Comparison of ENCODE assay signal across 19 mouse cellular contexts in genomic region chr12:106059873-106060573, GRCm38 (mm10). TPM values are rescaled to one million over a fixed set of nuclear protein-coding genes. Genes with fewer than 3 reads are reported as not detected.
A peak's percentile ranks its signal among the peaks of the same experiment; 100 is the strongest.
DNase-seq lines count a peak whose midpoint lies in the region; ATAC-seq lines count a peak whose summit lies in the region.
"Had no signal": no experiment of that assay in that cellular context is flagged by ENCODE, and none has a peak within 500 bp of the region (broad histone marks: within the 10 kb centered on the region; RNA-seq: fewer than 3 reads in every experiment).

No protein-coding gene starts in this region.

- no peak overlapping the region for H3K4me2 ChIP-seq in forebrain, embryonic 14.5 days (ENCODE audit: low read length)
- H3K4me2 ChIP-seq in forebrain, embryonic 13.5 days: no peak overlapping the region
- H3K4me2 ChIP-seq in intestine, embryonic 14.5 days (ENCODE audit: low read length): no peak overlapping the region
- no peak overlapping the region for H3K4me2 ChIP-seq in intestine, embryonic 16.5 days (ENCODE audit: low read depth, low read length)
- no peak overlapping the region for H3K4me2 ChIP-seq in midbrain, embryonic 16.5 days (ENCODE audit: low read length)
- no peak overlapping the region for H3K4me2 ChIP-seq in midbrain, embryonic 14.5 days (ENCODE audit: low read length)
- H3K4me2 ChIP-seq: heart, embryonic 13.5 days had no signal

- H3K27me3 ChIP-seq in forebrain, embryonic 14.5 days (replicated peaks; ENCODE audit: control insufficient read depth, insufficient read depth, low read length): no peaks in the 10 kb centered on the region
- H3K27me3 ChIP-seq in forebrain, embryonic 13.5 days: no peaks in the 10 kb centered on the region
- H3K27me3 ChIP-seq in intestine, embryonic 14.5 days (replicated peaks; ENCODE audit: control insufficient read depth, insufficient read depth, low read length): no peaks in the 10 kb centered on the region
- H3K27me3 ChIP-seq in intestine, embryonic 16.5 days (replicated peaks; ENCODE audit: control insufficient read depth, insufficient read depth, low read length): no peaks in the 10 kb centered on the region
- H3K27me3 ChIP-seq in midbrain, embryonic 16.5 days (ENCODE audit: control insufficient read depth, insufficient read depth, low read depth, low read length): no peaks in the 10 kb centered on the region
- no peaks in the 10 kb centered on the region for H3K27me3 ChIP-seq in midbrain, embryonic 14.5 days (ENCODE audit: control insufficient read depth, insufficient read depth, low read length)
- H3K27me3 ChIP-seq: heart, embryonic 13.5 days had no signal

- H3K27ac ChIP-seq in forebrain, embryonic 14.5 days (ENCODE audit: low read depth, low read length): 0 out of 2 replicates have a peak overlapping the region, but pooled peaks have one; percentile 17
- no peak overlapping the region for H3K27ac ChIP-seq in forebrain, embryonic 13.5 days
- H3K27ac ChIP-seq in intestine, embryonic 14.5 days (ENCODE audit: low read depth): peak overlapping the region; percentile 47; the same call in 1 of the 2 replicates
- no peak overlapping the region for H3K27ac ChIP-seq in intestine, embryonic 16.5 days (ENCODE audit: low read length)
- H3K27ac ChIP-seq in midbrain, embryonic 16.5 days (ENCODE audit: low read length): no peak overlapping the region
- no peak overlapping the region for H3K27ac ChIP-seq in midbrain, embryonic 14.5 days (replicated peaks; ENCODE audit: low read depth, low read length)
- H3K27ac ChIP-seq: heart, embryonic 13.5 days; liver, embryonic 14.5 days had no signal

- no peaks in the 10 kb centered on the region for H3K9me3 ChIP-seq in forebrain, embryonic 14.5 days (replicated peaks; ENCODE audit: control insufficient read depth, low read length)
- H3K9me3 ChIP-seq in forebrain, embryonic 13.5 days (replicated peaks): no peaks in the 10 kb centered on the region
- no peaks in the 10 kb centered on the region for H3K9me3 ChIP-seq in intestine, embryonic 14.5 days (ENCODE audit: control insufficient read depth, low read length)
- H3K9me3 ChIP-seq in intestine, embryonic 16.5 days (ENCODE audit: control insufficient read depth, low read length): no peaks in the 10 kb centered on the region
- H3K9me3 ChIP-seq in midbrain, embryonic 16.5 days (replicated peaks; ENCODE audit: control insufficient read depth, low read length, poor library complexity, severe bottlenecking): no peaks in the 10 kb centered on the region
- H3K9me3 ChIP-seq in midbrain, embryonic 14.5 days (ENCODE audit: control insufficient read depth, low read length): no peaks in the 10 kb centered on the region
- H3K9me3 ChIP-seq: heart, embryonic 13.5 days had no signal

- H3K36me3 ChIP-seq in forebrain, embryonic 14.5 days (ENCODE audit: control insufficient read depth, insufficient read depth, low read length): peaks cover 34% of the 10 kb centered on the region
- peaks cover 46% of the 10 kb centered on the region for H3K36me3 ChIP-seq in forebrain, embryonic 13.5 days (ENCODE audit: poor library complexity, severe bottlenecking)
- peaks cover 41% of the 10 kb centered on the region for H3K36me3 ChIP-seq in intestine, embryonic 14.5 days (ENCODE audit: control insufficient read depth, insufficient read depth, low read length)
- H3K36me3 ChIP-seq in intestine, embryonic 16.5 days (ENCODE audit: control insufficient read depth, insufficient read depth, low read length): no peaks in the 10 kb centered on the region
- H3K36me3 ChIP-seq in midbrain, embryonic 16.5 days (ENCODE audit: control insufficient read depth, insufficient read depth, low read length): no peaks in the 10 kb centered on the region
- H3K36me3 ChIP-seq in midbrain, embryonic 14.5 days (ENCODE audit: control insufficient read depth, insufficient read depth, low read length): 0 out of 2 replicates have a peak, but pooled peaks cover 14% of the 10 kb centered on the region

- no peak overlapping the region for H3K4me3 ChIP-seq in forebrain, embryonic 14.5 days (ENCODE audit: low read depth, low read length)
- H3K4me3 ChIP-seq in forebrain, embryonic 13.5 days: no peak overlapping the region
- no peak overlapping the region for H3K4me3 ChIP-seq in intestine, embryonic 14.5 days (ENCODE audit: low read depth, low read length)
- H3K4me3 ChIP-seq in intestine, embryonic 16.5 days (ENCODE audit: low read length): no peak overlapping the region
- H3K4me3 ChIP-seq in midbrain, embryonic 16.5 days (ENCODE audit: low read depth, low read length): no peak overlapping the region
- no peak overlapping the region for H3K4me3 ChIP-seq in midbrain, embryonic 14.5 days (replicated peaks; ENCODE audit: low read depth, low read length)
- H3K4me3 ChIP-seq: heart, embryonic 13.5 days; myocyte had no signal

- ATAC-seq in forebrain, embryonic 14.5 days: no peak
- ATAC-seq in forebrain, embryonic 13.5 days: no peak
- no peak for ATAC-seq in intestine, embryonic 14.5 days (replicated peaks; ENCODE audit: low FRiP score, low TSS enrichment, low read depth)
- ATAC-seq in intestine, embryonic 16.5 days: no peak
- ATAC-seq in midbrain, embryonic 16.5 days: no peak
- no peak for ATAC-seq in midbrain, embryonic 14.5 days (ENCODE audit: low FRiP score, low TSS enrichment)

- H3K9ac ChIP-seq in forebrain, embryonic 14.5 days (ENCODE audit: low read length): no peak overlapping the region; the same call in none of the 2 replicates
- no peak overlapping the region for H3K9ac ChIP-seq in forebrain, embryonic 13.5 days
- H3K9ac ChIP-seq in intestine, embryonic 14.5 days (ENCODE audit: low read length): no peak overlapping the region
- H3K9ac ChIP-seq in intestine, embryonic 16.5 days (ENCODE audit: low read depth, low read length): no peak overlapping the region
- 0 out of 2 replicates have a peak overlapping the region, but pooled peaks have one; percentile 31 for H3K9ac ChIP-seq in midbrain, embryonic 16.5 days (ENCODE audit: low read depth, low read length)
- no peak overlapping the region for H3K9ac ChIP-seq in midbrain, embryonic 14.5 days (replicated peaks; ENCODE audit: low read length)
- H3K9ac ChIP-seq: heart, embryonic 13.5 days; liver, embryonic 14.5 days had no signal

- no peak for DNase-seq in forebrain, embryonic 14.5 days (ENCODE audit: low spot score)
- peak; percentile 61 for DNase-seq in intestine, embryonic 14.5 days (ENCODE audit: low spot score)
- DNase-seq in midbrain, embryonic 14.5 days: no peak
- DNase-seq in adrenal gland, adult 8-10 months: no peak
- DNase-seq: adrenal gland, adult 2 months; cerebellum, adult 11 months; cerebellum, postnatal 25 days; heart, postnatal 36 days; kidney, adult 11 months; left cerebral cortex, postnatal 4 days; lung, postnatal 10 days; retina, postnatal 1 day; thymus, postnatal 36 days had no signal

- no peaks in the 10 kb centered on the region for H3K4me1 ChIP-seq in forebrain, embryonic 14.5 days (ENCODE audit: control insufficient read depth, insufficient read depth, low read length)
- H3K4me1 ChIP-seq in forebrain, embryonic 13.5 days: peaks cover 6% of the 10 kb centered on the region; the same call in 1 of the 2 replicates
- H3K4me1 ChIP-seq in intestine, embryonic 14.5 days (replicated peaks; ENCODE audit: control insufficient read depth, insufficient read depth, low read length): no peaks in the 10 kb centered on the region
- H3K4me1 ChIP-seq in intestine, embryonic 16.5 days (ENCODE audit: control insufficient read depth, insufficient read depth, low read length): no peaks in the 10 kb centered on the region
- H3K4me1 ChIP-seq in midbrain, embryonic 16.5 days (ENCODE audit: control insufficient read depth, insufficient read depth, low read length): peaks cover 3% of the 10 kb centered on the region; the same call in 1 of the 2 replicates
- no peaks in the 10 kb centered on the region for H3K4me1 ChIP-seq in midbrain, embryonic 14.5 days (ENCODE audit: control insufficient read depth, insufficient read depth, low read length)

- 74% methylated on average over 12 of the region's 12 CpGs for WGBS in forebrain, embryonic 14.5 days
- 67% methylated on average over 12 of the region's 12 CpGs for WGBS in forebrain, embryonic 13.5 days
- WGBS in intestine, embryonic 14.5 days: 38% methylated on average over 12 of the region's 12 CpGs
- 52% methylated on average over 12 of the region's 12 CpGs for WGBS in intestine, embryonic 16.5 days
- 72% methylated on average over 12 of the region's 12 CpGs for WGBS in midbrain, embryonic 16.5 days
- 72% methylated on average over 12 of the region's 12 CpGs for WGBS in midbrain, embryonic 14.5 days

RNA-seq across cellular contexts. Expression of gene Vrk1, which starts 50.0 kb away (rescaled TPM):
- polyA plus RNA-seq in forebrain, embryonic 14.5 days (2014; fragmentation: Nextera tagmentation; extraction: Ambion mirVana): 80.6 and 90.8 TPM in 2 replicates
- 98.6 and 101 TPM in 2 replicates for polyA plus RNA-seq in forebrain, embryonic 13.5 days (2015; fragmentation: Nextera tagmentation; extraction: Ambion mirVana)
- 73.2 and 75.0 TPM in 2 replicates for polyA plus RNA-seq in intestine, embryonic 14.5 days (2014; fragmentation: Nextera tagmentation; extraction: Ambion mirVana)
- 52.7 and 61.2 TPM in 2 replicates for polyA plus RNA-seq in intestine, embryonic 16.5 days (2015; fragmentation: Nextera tagmentation; extraction: Ambion mirVana)
- polyA plus RNA-seq in midbrain, embryonic 16.5 days (2015; fragmentation: Nextera tagmentation; extraction: Ambion mirVana): 30.1 and 34.0 TPM in 2 replicates
- 34.2 and 42.3 TPM in 2 replicates for polyA plus RNA-seq in midbrain, embryonic 14.5 days (2014; fragmentation: Nextera tagmentation; extraction: Ambion mirVana)
- total RNA-seq in adrenal gland, adult 8-10 months (2022): 10 to 100 TPM; 16.4 to 18.0 (median 17.4) TPM

Comparison
In these comparisons a context has a peak if more than half of its experiments do, and no peak if none do; other contexts are left out.
1. H3K27ac ChIP-seq: peak in forebrain, embryonic 14.5 days (single experiment) and intestine, embryonic 14.5 days (single experiment); none in forebrain, embryonic 13.5 days (single experiment), intestine, embryonic 16.5 days (single experiment), midbrain, embryonic 16.5 days (single experiment) and midbrain, embryonic 14.5 days (single experiment).